8 mouse cellular contexts compared by ENCODE assay signal in the genomic region with DNA sequence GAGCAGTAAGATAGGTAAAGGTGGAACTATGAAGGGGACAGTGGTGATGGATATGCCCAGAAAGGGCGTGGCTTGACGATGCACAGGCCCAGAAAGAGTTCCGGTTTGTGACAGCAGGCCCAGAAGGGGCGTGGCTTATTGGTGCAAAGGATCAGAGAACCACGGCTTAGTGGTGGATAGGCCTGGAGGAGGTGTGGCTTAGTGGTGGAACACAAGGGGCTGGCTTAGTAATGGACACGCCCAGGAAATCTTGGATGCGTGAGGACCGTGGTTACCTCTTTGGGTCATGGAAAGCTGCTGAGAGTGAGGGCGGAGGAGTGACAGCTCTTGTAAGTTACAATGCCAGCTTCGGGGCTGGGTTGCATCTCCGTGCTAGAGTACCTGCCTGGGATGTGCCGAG. TPM values are rescaled to one million over a fixed set of nuclear protein-coding genes. Genes with fewer than 3 reads are reported as not detected.
DNase-seq lines count a peak whose midpoint lies in the region; ATAC-seq and TF ChIP-seq lines count a peak whose summit lies in the region.

No protein-coding gene starts in this region.

- no peak overlapping the region for H3K4me2 ChIP-seq in liver, embryonic 12.5 days

- no peak for ATAC-seq in liver, embryonic 12.5 days
- peak; percentile 65 for ATAC-seq in megakaryocyte-erythroid progenitor cell, adult 5-6 weeks (replicated peaks; ENCODE audit: low FRiP score, low TSS enrichment, poor library complexity, severe bottlenecking)
- no peak for ATAC-seq in activated CD4-positive, CD25-positive, alpha-beta regulatory T cell, adult 4 months

- no peak for TF ChIP-seq CTCF in E14TG2a.4 (conservative IDR thresholded peaks at IDR 0.05; ENCODE audit: low read length)

- H3K27me3 ChIP-seq in liver, embryonic 12.5 days (replicated peaks): peaks cover 64% of the 10 kb centered on the region
- no peaks in the 10 kb centered on the region for H3K27me3 ChIP-seq in E14TG2a.4 (ENCODE audit: insufficient read depth, low read length)

- DNase-seq in liver: peak; percentile 23
- DNase-seq in embryo, embryonic 11 days: peak; percentile 63
- DNase-seq in urinary bladder, postnatal 4 days (ENCODE audit: low spot score in 2 of 2): no peak
- DNase-seq in cerebellum, adult 9-10 months: no peak

- H3K4me1 ChIP-seq in liver, embryonic 12.5 days: no peaks in the 10 kb centered on the region
- peaks cover 42% of the 10 kb centered on the region for H3K4me1 ChIP-seq in E14TG2a.4 (replicated peaks; ENCODE audit: low read depth, low read length)

- WGBS in liver, embryonic 12.5 days (ENCODE audit: insufficient replicate concordance): 21% methylated on average over 12 of the region's 12 CpGs

- no peak overlapping the region for H3K27ac ChIP-seq in liver, embryonic 12.5 days

- H3K4me3 ChIP-seq in liver, embryonic 12.5 days: no peak overlapping the region
- peak overlapping the region; percentile 66 for H3K4me3 ChIP-seq in E14TG2a.4 (replicated peaks; ENCODE audit: low read length)

- no peaks in the 10 kb centered on the region for H3K36me3 ChIP-seq in liver, embryonic 12.5 days
- no peaks in the 10 kb centered on the region for H3K36me3 ChIP-seq in E14TG2a.4 (ENCODE audit: insufficient read depth, low read length)

- H3K9me3 ChIP-seq in liver, embryonic 12.5 days (replicated peaks): no peaks in the 10 kb centered on the region
- no peaks in the 10 kb centered on the region for H3K9me3 ChIP-seq in E14TG2a.4 (ENCODE audit: low read length)

- no peak overlapping the region for H3K9ac ChIP-seq in liver, embryonic 12.5 days

RNA-seq across cellular contexts. Expression of a gene that starts 58.2 kb away (rescaled TPM):
- not detected in 2 replicates for polyA plus RNA-seq in liver, embryonic 12.5 days (2016; fragmentation: Nextera tagmentation; extraction: Ambion mirVana)
- total RNA-seq in megakaryocyte-erythroid progenitor cell, adult 5-6 weeks (2014; fragmentation: Nextera tagmentation): not detected in 2 replicates
- not detected in 2 replicates for total RNA-seq in megakaryocyte-erythroid progenitor cell, adult 5-6 weeks (2017)
- polyA plus RNA-seq in activated CD4-positive, CD25-positive, alpha-beta regulatory T cell, adult 4 months (2017; shearing (Covaris generic)): under 1 TPM in 1 of 2 experiments, not detected in 1; 0.19 TPM

Comparison
In these comparisons a context has a peak if more than half of its experiments do, and no peak if none do; other contexts are left out.
1. DNase-seq: peak in liver (single experiment) and embryo, embryonic 11 days (single experiment); none in urinary bladder, postnatal 4 days (0 of 2) and cerebellum, adult 9-10 months (single experiment).